Mouse (Mus musculus): ENCODE results near the gene Wdfy4. TPM values are rescaled to one million over a fixed set of nuclear protein-coding genes. Genes with fewer than 3 reads are reported as not detected.

Wdfy4 gene
- polyA plus RNA-seq, 1 experiment from 2014 or later = 0.15 TPM

DNA sequence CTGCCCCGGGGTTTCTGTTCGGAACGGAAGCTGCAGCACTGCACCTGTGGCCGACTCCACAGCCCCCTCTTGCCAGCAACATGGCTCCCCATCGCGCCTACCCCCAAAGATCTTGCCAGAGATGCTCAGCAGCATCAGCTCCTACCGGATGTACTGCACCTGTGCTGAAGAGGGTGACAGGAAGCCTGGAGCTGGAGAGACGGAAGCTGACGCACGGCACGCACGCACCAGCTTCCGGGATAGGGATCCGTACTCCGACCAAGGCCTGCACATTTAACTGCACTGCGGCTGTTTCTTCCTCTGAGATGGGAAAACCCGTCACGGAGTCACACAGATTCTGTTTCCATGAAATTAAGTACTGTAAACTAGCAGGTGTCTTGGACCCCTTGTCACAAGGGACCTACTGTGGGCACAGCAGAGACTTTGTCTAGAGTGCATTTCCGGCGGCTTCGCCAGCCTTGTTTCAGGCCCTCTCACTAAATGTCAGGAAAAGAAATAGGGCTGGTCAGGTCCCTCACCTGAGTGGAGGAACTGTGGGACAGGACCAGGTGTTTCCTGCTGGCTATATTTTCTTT lies 4.6 kb upstream of the Wdfy4 start:
- H3K9ac ChIP-seq (replicated peaks) = no peak overlapping the region
- no peaks in the 10 kb centered on the region for H3K27me3 ChIP-seq
- no peaks in the 10 kb centered on the region for H3K9me3 ChIP-seq
- H3K27ac ChIP-seq = no peak overlapping the region
- no peak for ATAC-seq (ENCODE audit: insufficient number of reproducible peaks, insufficient read depth, low FRiP score, low TSS enrichment, low read depth)
- no peak overlapping the region for H3K4me3 ChIP-seq (replicated peaks)
- WGBS = 94% methylated on average over 21 of the region's 21 CpGs
- H3K4me1 ChIP-seq (replicated peaks) = no peaks in the 10 kb centered on the region
- H3K4me2 ChIP-seq = no peak overlapping the region
- no peaks in the 10 kb centered on the region for H3K36me3 ChIP-seq

DNA sequence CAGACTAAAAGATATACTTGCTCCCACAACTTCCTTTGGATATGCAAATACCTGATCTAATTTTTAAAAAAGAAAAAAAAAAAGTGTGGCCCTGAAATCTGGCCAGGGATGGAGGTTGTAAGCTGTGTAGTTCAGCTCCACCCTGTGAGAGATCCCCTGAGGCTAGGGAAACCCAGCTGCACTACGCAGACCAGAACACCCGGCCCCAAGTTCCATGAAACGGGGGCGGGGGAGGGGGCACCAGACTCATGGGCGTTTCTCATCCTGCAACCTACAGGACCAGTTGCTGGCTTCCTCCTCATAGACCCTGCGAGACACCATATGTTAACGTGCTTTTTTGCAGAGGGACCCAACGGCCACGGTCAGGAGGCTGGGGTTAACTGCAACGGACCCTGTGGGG lies 3.9 kb upstream of the Wdfy4 start:
- 55% methylated on average over 10 of the region's 10 CpGs for WGBS
- Histone ChIP-seq H3K4me1 (replicated peaks) (no peaks in the 10 kb centered on the region), H3K4me3 (replicated peaks) (no peak overlapping the region), H3K27me3 (no peaks in the 10 kb centered on the region), H3K27ac (no peak overlapping the region), H3K9me3 (no peaks in the 10 kb centered on the region), H3K9ac (replicated peaks) (no peak overlapping the region), H3K4me2 (no peak overlapping the region), H3K36me3 (no peaks in the 10 kb centered on the region)
- no peak for ATAC-seq (ENCODE audit: insufficient number of reproducible peaks, insufficient read depth, low FRiP score, low TSS enrichment, low read depth)

DNA sequence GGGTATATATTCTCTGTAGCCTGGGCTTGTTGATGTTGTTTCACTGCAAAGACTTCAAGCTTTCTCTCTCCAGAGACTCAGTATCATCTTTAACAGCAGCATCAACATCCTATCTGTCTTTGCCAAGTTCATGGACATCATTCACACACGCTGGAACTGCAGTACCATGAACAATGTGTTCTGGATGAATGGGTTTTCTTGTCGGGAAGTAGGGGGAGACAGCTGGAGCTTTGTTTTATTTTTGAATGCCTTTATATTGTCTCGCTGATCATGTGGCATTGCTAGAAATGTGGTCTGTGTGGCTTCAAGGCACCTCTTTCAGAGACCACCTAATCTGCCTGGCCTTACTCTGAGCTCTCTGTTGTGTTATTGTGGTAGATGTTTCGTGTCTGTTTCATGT lies 1.9 kb upstream of the Wdfy4 start:
- no peak overlapping the region for H3K4me2 ChIP-seq
- H3K9ac ChIP-seq (replicated peaks) = no peak overlapping the region
- WGBS = 81% methylated on average over 4 of the region's 4 CpGs
- H3K4me1 ChIP-seq (replicated peaks) = no peaks in the 10 kb centered on the region
- no peaks in the 10 kb centered on the region for H3K27me3 ChIP-seq
- no peaks in the 10 kb centered on the region for H3K36me3 ChIP-seq
- ATAC-seq (ENCODE audit: insufficient number of reproducible peaks, insufficient read depth, low FRiP score, low TSS enrichment, low read depth) = no peak
- H3K27ac ChIP-seq = no peak overlapping the region
- H3K9me3 ChIP-seq = no peaks in the 10 kb centered on the region
- no peak overlapping the region for H3K4me3 ChIP-seq (replicated peaks)

DNA sequence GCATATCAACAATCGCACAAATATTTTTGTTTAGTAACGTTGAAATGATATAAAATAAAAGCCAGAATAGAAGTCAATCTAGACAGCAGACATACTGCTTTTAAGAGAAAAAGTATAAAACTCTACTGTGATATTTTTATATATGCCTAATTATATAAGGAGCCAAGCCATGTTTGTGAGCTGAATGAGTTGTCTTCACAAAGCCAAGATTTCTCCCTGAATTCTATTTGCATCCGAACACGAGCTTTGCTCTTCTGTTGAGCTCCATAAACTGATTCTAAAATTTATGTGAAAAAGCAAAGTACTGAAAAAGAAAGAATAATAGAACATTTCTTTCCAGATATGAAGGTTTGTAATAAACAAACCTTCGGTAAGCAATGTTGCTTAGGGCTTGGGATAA lies 5.2 kb downstream of the Wdfy4 start:
- no peaks in the 10 kb centered on the region for H3K36me3 ChIP-seq
- no peak overlapping the region for H3K4me3 ChIP-seq (replicated peaks)
- H3K27me3 ChIP-seq = peaks cover 6% of the 10 kb centered on the region; the same call in 1 of the 2 replicates
- ATAC-seq (ENCODE audit: insufficient number of reproducible peaks, insufficient read depth, low FRiP score, low TSS enrichment, low read depth) = no peak
- H3K4me2 ChIP-seq = no peak overlapping the region
- 88% methylated on average over 5 of the region's 5 CpGs for WGBS
- H3K9ac ChIP-seq (replicated peaks) = no peak overlapping the region
- H3K27ac ChIP-seq = no peak overlapping the region
- no peaks in the 10 kb centered on the region for H3K4me1 ChIP-seq (replicated peaks)
- no peaks in the 10 kb centered on the region for H3K9me3 ChIP-seq

DNA sequence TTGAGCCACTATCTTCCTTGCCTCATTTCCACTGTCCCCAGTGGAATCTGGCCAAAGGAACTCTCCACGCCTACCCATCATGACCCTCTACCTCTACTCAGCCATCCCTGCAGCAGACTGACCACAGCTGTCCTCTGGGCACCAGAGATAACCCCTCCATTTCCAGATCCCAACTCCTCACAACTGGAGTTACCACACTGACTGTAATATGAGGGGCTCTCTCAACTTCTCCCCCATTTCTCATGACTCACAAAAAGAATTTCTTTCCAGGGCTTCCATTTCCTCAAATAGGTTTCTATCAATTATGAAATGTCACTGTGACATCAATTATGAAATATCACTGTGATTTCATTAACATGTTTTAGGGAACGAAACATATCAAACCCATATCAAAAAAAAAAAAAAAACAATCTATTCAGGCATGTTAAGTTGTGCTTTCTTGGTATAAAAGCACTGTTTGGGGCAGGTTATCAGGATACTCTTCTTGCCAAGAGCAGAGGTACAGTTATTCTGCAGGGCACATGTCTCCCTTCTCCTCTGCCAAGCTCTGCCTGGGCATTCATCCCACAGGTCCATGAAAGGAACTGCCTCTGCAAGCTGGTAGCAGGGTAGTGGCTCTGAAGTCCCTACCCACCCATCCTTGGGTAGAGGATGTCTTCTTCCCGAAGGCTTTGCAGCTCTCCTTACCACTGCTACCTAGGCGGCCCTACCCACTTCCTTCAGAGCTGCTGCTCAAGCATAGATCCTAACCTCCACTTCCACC lies 10.1 kb downstream of the Wdfy4 start:
- H3K4me1 ChIP-seq (replicated peaks) = no peaks in the 10 kb centered on the region
- no peak overlapping the region for H3K4me3 ChIP-seq (replicated peaks)
- no peak overlapping the region for H3K4me2 ChIP-seq
- H3K36me3 ChIP-seq = no peaks in the 10 kb centered on the region
- peaks cover 6% of the 10 kb centered on the region; the same call in 1 of the 2 replicates for H3K27me3 ChIP-seq
- WGBS = 76% methylated on average over 4 of the region's 4 CpGs
- ATAC-seq (ENCODE audit: insufficient number of reproducible peaks, insufficient read depth, low FRiP score, low TSS enrichment, low read depth) = no peak
- no peaks in the 10 kb centered on the region for H3K9me3 ChIP-seq
- no peak overlapping the region for H3K27ac ChIP-seq
- H3K9ac ChIP-seq (replicated peaks) = no peak overlapping the region

DNA sequence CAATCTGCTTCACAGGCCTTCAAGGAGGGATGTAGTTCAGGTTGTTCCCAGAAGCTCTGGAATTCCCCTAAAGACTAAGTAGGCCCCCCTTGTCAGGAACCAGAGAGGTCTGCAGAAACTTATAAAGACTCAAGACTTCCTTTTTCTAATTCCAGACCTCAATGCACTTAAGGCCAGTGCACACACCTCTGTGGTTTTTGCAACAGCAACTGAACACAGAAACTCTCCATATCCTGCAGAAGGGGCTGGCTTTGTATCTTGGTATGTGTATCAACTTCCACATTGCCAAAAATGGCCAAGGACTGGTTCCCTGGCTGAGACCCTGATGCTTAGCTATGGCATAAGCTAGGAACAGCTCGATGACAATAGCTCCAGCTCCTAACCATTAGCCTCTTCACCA lies 13.4 kb downstream of the Wdfy4 start:
- H3K9me3 ChIP-seq = no peaks in the 10 kb centered on the region
- no peaks in the 10 kb centered on the region for H3K36me3 ChIP-seq
- H3K4me3 ChIP-seq (replicated peaks) = no peak overlapping the region
- no peak overlapping the region for H3K9ac ChIP-seq (replicated peaks)
- 0 out of 2 replicates have a peak, but pooled peaks cover 3% of the 10 kb centered on the region for H3K27me3 ChIP-seq
- H3K4me1 ChIP-seq (replicated peaks) = no peaks in the 10 kb centered on the region
- 78% methylated on average over 1 of the region's 1 CpGs for WGBS
- no peak for ATAC-seq (ENCODE audit: insufficient number of reproducible peaks, insufficient read depth, low FRiP score, low TSS enrichment, low read depth)
- no peak overlapping the region for H3K4me2 ChIP-seq
- no peak overlapping the region for H3K27ac ChIP-seq

DNA sequence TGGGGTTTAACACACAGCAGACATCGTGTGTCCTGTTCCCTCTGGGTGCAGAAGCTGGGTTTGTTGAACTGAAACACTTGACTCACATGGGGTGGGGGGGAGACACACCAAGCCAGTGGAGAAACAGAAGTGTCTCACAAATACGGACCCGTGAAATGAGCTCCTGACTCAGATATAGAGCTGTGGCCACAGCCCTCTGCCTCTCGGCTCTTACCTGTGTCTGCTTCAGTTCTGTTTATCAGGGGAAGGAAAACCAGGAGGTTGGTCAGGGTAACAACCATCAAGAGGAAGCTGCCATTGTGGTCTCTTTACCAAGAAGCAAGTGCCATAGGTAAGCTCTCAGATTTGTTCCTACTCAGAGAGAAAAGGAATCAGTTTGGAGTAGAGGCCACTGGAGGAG lies 16.6 kb downstream of the Wdfy4 start:
- WGBS = 82% methylated on average over 4 of the region's 4 CpGs
- no peak overlapping the region for H3K27ac ChIP-seq
- H3K4me2 ChIP-seq = no peak overlapping the region
- no peak for ATAC-seq (ENCODE audit: insufficient number of reproducible peaks, insufficient read depth, low FRiP score, low TSS enrichment, low read depth)
- H3K4me1 ChIP-seq (replicated peaks) = no peaks in the 10 kb centered on the region
- no peak overlapping the region for H3K9ac ChIP-seq (replicated peaks)
- no peak overlapping the region for H3K4me3 ChIP-seq (replicated peaks)
- H3K36me3 ChIP-seq = no peaks in the 10 kb centered on the region
- H3K27me3 ChIP-seq = no peaks in the 10 kb centered on the region
- H3K9me3 ChIP-seq = no peaks in the 10 kb centered on the region

DNA sequence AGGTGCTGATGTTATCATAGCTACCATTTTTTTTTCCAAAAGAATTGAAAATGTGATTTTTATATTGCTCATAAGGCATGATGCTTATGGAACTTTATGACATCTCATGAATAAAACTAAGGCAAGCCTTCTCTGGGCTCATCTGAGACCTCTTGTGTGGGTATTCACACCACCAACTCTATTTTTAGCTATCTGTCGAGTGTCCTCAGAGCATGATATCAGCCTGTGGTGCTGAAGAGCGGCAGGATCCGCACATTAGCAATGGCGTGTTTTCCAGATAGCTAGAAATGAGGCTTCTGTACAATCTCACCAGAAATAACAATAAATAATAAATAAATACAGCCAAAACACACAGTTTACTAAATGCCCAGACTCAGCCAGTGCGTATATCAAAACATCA lies 23.1 kb downstream of the Wdfy4 start:
- H3K9ac ChIP-seq (replicated peaks) = no peak overlapping the region
- WGBS = 89% methylated on average over 5 of the region's 5 CpGs

DNA sequence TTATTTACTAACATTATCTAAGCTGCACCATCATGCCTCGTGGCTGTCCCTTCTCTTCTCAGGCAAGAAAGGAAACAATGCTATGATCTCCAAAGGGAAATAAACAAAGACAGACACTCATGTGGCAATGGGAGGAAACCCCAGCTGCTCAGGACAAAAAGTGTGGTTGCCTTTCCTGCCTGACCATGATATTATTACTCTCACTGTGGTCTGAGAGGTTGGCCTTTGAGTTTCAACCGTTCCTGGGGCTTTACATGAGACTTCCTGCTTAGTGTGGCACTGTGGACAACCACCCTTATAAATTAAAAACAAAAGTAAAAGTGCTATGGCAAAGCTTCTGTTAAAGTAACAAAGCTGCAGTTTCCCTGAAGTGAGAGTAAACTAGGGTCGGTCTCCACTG lies 27.0 kb downstream of the Wdfy4 start:
- 74% methylated on average over 3 of the region's 3 CpGs for WGBS
- Histone ChIP-seq H3K27ac (no peak overlapping the region), H3K9ac (replicated peaks) (no peak overlapping the region), H3K36me3 (no peaks in the 10 kb centered on the region), H3K4me2 (no peak overlapping the region), H3K27me3 (no peaks in the 10 kb centered on the region), H3K4me1 (replicated peaks) (no peaks in the 10 kb centered on the region), H3K4me3 (replicated peaks) (no peak overlapping the region), H3K9me3 (no peaks in the 10 kb centered on the region)
- no peak for ATAC-seq (ENCODE audit: insufficient number of reproducible peaks, insufficient read depth, low FRiP score, low TSS enrichment, low read depth)

More for the DNA sequence above, 23.1 kb downstream of the Wdfy4 start:
- Histone ChIP-seq H3K27me3 (no peaks in the 10 kb centered on the region), H3K4me2 (no peak overlapping the region), H3K36me3 (no peaks in the 10 kb centered on the region), H3K4me1 (replicated peaks) (no peaks in the 10 kb centered on the region), H3K27ac (no peak overlapping the region), H3K4me3 (replicated peaks) (no peak overlapping the region), H3K9me3 (no peaks in the 10 kb centered on the region)
- no peak for ATAC-seq (ENCODE audit: insufficient number of reproducible peaks, insufficient read depth, low FRiP score, low TSS enrichment, low read depth)

DNA sequence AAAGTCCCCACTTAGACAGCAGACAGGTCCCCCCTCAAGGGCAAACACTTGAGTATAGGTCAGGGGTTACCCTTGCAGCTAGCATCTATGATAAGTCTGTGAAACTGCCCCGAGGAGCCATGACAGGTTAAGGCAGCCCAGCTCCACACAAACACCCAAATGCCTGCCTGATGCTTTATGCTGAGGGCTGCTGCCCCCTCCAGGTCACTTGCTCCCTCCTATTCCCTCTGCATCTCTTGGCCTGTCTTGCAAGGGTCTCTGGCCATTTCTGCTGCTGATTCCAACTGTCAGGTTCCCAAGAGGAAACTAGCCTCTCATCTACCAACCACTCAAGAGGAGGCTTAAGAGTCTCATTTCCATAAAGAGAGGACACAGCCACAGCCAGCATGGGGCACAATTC lies 32.4 kb downstream of the Wdfy4 start:
- Histone ChIP-seq H3K36me3 (no peaks in the 10 kb centered on the region), H3K9ac (replicated peaks) (no peak overlapping the region), H3K27ac (no peak overlapping the region), H3K9me3 (no peaks in the 10 kb centered on the region), H3K4me1 (replicated peaks) (no peaks in the 10 kb centered on the region), H3K4me3 (replicated peaks) (no peak overlapping the region), H3K4me2 (no peak overlapping the region), H3K27me3 (peaks cover 28% of the 10 kb centered on the region)
- ATAC-seq (ENCODE audit: insufficient number of reproducible peaks, insufficient read depth, low FRiP score, low TSS enrichment, low read depth) = no peak
- 64% methylated on average over 1 of the region's 1 CpGs for WGBS

DNA sequence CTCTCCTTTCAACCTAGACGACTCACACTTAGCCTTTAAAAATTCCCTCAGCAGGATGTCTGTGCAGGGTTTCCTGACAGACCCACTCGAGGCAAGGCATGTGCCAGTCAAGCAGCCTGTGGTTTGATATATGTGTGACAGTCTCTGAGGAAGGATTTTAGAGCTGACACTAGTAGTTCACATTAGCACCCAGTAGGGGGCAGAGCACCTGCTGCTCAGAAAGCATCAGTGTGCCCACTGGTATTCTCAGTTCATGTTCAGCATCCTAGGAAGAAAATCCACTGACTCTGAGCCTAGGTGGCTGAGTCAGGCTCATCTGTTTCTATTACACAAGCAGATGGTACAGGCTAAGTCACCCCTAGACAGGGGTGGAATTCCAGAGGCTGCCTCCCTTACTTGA lies 39.0 kb downstream of the Wdfy4 start:
- no peak overlapping the region for H3K9ac ChIP-seq (replicated peaks)
- H3K27ac ChIP-seq = no peak overlapping the region
- H3K36me3 ChIP-seq = no peaks in the 10 kb centered on the region
- no peaks in the 10 kb centered on the region for H3K4me1 ChIP-seq (replicated peaks)
- H3K4me3 ChIP-seq (replicated peaks) = no peak overlapping the region
- H3K27me3 ChIP-seq = peaks cover 31% of the 10 kb centered on the region
- ATAC-seq (ENCODE audit: insufficient number of reproducible peaks, insufficient read depth, low FRiP score, low TSS enrichment, low read depth) = no peak
- 15% methylated on average over 2 of the region's 2 CpGs for WGBS
- H3K4me2 ChIP-seq = no peak overlapping the region
- no peaks in the 10 kb centered on the region for H3K9me3 ChIP-seq

DNA sequence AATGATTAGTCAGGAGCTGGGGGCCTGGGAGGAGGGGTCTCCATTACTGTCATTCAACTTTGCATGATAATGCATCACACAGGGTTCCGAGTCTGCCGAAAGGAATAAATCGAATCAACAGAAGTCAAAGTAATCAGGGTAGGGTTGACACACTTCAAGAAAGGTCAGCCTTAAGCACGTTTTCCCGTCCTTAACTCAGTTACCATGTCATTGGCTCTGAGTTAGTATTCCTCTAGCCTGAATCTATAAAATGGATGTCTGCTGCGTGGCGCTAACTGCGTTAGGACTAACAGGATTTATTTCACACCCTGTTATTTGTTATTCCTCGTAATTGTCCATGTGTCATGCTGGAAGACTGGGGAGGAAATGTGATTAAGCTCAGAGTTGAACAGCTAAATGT lies 48.5 kb downstream of the Wdfy4 start:
- Histone ChIP-seq H3K9ac (replicated peaks) (no peak overlapping the region), H3K4me3 (replicated peaks) (no peak overlapping the region), H3K36me3 (no peaks in the 10 kb centered on the region), H3K9me3 (no peaks in the 10 kb centered on the region), H3K27ac (no peak overlapping the region), H3K27me3 (no peaks in the 10 kb centered on the region), H3K4me2 (no peak overlapping the region), H3K4me1 (replicated peaks) (no peaks in the 10 kb centered on the region)
- WGBS = 77% methylated on average over 9 of the region's 9 CpGs
- no peak for ATAC-seq (ENCODE audit: insufficient number of reproducible peaks, insufficient read depth, low FRiP score, low TSS enrichment, low read depth)

Data from limb, embryonic 12.5 days (tissue).